Mouse (Mus musculus): Measurements from ENCODE around the gene Selenbp2. TPM values are rescaled to one million over a fixed set of nuclear protein-coding genes. Genes with fewer than 3 reads are reported as not detected.
"Not testable (repeated sequence)": the region's sequence is repeated elsewhere in the genome, so short reads cannot be mapped to it uniquely, and the experiment has no call there.

Gene Selenbp2
- polyA plus RNA-seq, 2 experiments = 0.47 to 1.2 TPM

DNA sequence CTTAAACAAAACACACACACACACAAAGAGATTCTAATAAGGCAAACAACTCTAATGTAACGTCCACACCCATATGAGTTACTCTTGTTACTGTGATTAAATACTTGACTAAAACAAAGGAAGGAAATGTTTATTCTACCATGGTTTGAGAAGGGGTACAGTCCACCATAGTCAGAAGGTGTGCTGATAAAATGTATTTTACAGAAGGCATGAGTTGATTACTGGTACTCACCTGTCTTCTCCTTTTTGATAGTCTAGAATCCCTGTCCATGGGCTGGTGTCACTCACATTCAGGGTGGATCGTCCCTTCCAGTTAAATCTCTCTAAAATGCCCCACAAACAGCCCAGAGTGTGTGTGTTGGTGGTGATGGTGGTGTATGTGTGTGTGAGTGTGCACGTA lies 9.5 kb downstream of the Selenbp2 start:
- H3K27ac ChIP-seq (replicated peaks; ENCODE audit: low read depth, low read length) = no peak overlapping the region
- H3K36me3 ChIP-seq (ENCODE audit: control insufficient read depth, insufficient read depth, low read length) = no peaks in the 10 kb centered on the region
- H3K9me3 ChIP-seq (ENCODE audit: control insufficient read depth, low read length) = no peaks in the 10 kb centered on the region
- no peaks in the 10 kb centered on the region for H3K27me3 ChIP-seq (ENCODE audit: control insufficient read depth, insufficient read depth, low read length)
- H3K4me2 ChIP-seq (replicated peaks; ENCODE audit: low read depth, low read length, severe bottlenecking) = no peak overlapping the region
- TF ChIP-seq POLR2A (IDR thresholded peaks at IDR 0.05; ENCODE audit: borderline replicate concordance, extremely low read depth, insufficient read depth, insufficient read length) = no peak
- H3K4me1 ChIP-seq (ENCODE audit: control insufficient read depth, insufficient read depth, low read length) = no peaks in the 10 kb centered on the region
- WGBS = 80% methylated on average over 3 of the region's 3 CpGs
- H3K4me3 ChIP-seq (replicated peaks; ENCODE audit: low read length) = no peak overlapping the region
- no peak for DNase-seq (ENCODE audit: low spot score)
- ATAC-seq (ENCODE audit: low FRiP score, low read depth) = no peak
- H3K9ac ChIP-seq (ENCODE audit: low read depth, low read length, severe bottlenecking) = no peak overlapping the region

DNA sequence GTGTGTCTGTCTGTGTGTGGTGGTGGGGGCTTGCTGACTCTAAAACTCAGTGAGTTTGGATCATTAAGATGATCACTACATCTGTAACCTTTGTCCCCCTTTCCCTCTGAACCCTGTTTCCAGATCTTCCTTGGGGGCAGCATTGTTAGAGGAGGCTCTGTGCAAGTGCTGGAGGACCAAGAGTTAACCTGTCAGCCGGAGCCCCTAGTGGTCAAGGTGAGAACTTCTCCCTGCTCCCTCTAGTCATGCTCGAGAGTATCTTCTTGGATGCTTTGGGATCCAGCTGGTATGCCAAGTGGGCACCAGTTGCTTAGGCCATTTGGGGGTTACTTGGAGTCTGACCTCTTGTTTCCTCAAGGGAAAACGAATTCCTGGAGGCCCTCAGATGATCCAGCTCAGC lies 10.0 kb downstream of the Selenbp2 start:
- H3K4me1 ChIP-seq (ENCODE audit: control insufficient read depth, insufficient read depth, low read length); DNase-seq (ENCODE audit: low spot score); H3K9ac ChIP-seq (ENCODE audit: low read depth, low read length, severe bottlenecking); H3K9me3 ChIP-seq (ENCODE audit: control insufficient read depth, low read length); H3K27ac ChIP-seq (replicated peaks; ENCODE audit: low read depth, low read length); H3K36me3 ChIP-seq (ENCODE audit: control insufficient read depth, insufficient read depth, low read length); H3K27me3 ChIP-seq (ENCODE audit: control insufficient read depth, insufficient read depth, low read length); H3K4me3 ChIP-seq (replicated peaks; ENCODE audit: low read length); H3K4me2 ChIP-seq (replicated peaks; ENCODE audit: low read depth, low read length, severe bottlenecking); ATAC-seq (ENCODE audit: low FRiP score, low read depth): not testable (repeated sequence)
- WGBS = 6% methylated on average over 2 of the region's 3 CpGs

DNA sequence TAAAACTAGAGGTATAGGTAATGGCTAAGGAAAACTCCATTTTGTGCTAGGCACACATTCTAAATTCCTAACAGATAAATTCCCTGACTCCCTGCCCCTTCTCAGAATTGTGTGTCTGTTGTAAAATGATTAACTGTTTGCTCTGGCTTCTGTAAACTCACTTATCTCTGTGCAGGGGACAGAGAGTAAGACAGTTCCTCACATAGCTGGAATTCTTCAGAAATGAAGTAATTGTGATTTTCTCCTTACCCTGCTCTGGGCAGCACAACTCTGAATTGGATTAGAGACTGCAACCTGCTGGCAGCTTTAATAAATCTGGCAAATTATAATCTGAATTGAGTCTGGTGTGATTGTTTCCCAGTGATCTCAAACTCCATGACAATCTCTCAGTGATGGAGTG lies 17.2 kb downstream of the Selenbp2 start:
- H3K4me1 ChIP-seq (ENCODE audit: control insufficient read depth, insufficient read depth, low read length); H3K9ac ChIP-seq (ENCODE audit: low read depth, low read length, severe bottlenecking); H3K27me3 ChIP-seq (ENCODE audit: control insufficient read depth, insufficient read depth, low read length); H3K36me3 ChIP-seq (ENCODE audit: control insufficient read depth, insufficient read depth, low read length); ATAC-seq (ENCODE audit: low FRiP score, low read depth); DNase-seq (ENCODE audit: low spot score); H3K27ac ChIP-seq (replicated peaks; ENCODE audit: low read depth, low read length); H3K4me2 ChIP-seq (replicated peaks; ENCODE audit: low read depth, low read length, severe bottlenecking); H3K4me3 ChIP-seq (replicated peaks; ENCODE audit: low read length); H3K9me3 ChIP-seq (ENCODE audit: control insufficient read depth, low read length): not testable (repeated sequence)

DNA sequence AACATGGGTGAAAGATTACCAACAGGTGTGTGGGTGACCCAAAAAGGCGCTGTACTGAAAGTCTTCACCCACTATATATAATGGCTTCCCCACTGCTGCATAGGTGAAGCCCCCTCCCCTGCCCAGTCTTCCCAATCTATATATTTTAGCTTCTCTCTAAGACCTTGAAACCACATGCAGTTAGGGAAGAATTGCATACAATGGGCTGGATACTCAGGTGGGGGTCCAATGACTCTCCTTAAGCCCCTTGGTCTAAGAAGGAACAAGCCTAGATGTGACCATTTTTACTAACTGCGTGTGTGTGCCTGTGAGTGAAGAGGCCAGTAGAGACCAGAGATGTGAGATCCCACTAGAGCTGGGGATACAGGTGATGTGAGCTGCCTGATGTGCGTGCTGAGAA lies 20.1 kb downstream of the Selenbp2 start:
- not testable (repeated sequence) for H3K27ac ChIP-seq (replicated peaks; ENCODE audit: low read depth, low read length); H3K4me2 ChIP-seq (replicated peaks; ENCODE audit: low read depth, low read length, severe bottlenecking); H3K4me3 ChIP-seq (replicated peaks; ENCODE audit: low read length); H3K9me3 ChIP-seq (ENCODE audit: control insufficient read depth, low read length); H3K36me3 ChIP-seq (ENCODE audit: control insufficient read depth, insufficient read depth, low read length); H3K4me1 ChIP-seq (ENCODE audit: control insufficient read depth, insufficient read depth, low read length); H3K9ac ChIP-seq (ENCODE audit: low read depth, low read length, severe bottlenecking); DNase-seq (ENCODE audit: low spot score); ATAC-seq (ENCODE audit: low FRiP score, low read depth); H3K27me3 ChIP-seq (ENCODE audit: control insufficient read depth, insufficient read depth, low read length)
- WGBS = 80% methylated on average over 3 of the region's 3 CpGs

DNA sequence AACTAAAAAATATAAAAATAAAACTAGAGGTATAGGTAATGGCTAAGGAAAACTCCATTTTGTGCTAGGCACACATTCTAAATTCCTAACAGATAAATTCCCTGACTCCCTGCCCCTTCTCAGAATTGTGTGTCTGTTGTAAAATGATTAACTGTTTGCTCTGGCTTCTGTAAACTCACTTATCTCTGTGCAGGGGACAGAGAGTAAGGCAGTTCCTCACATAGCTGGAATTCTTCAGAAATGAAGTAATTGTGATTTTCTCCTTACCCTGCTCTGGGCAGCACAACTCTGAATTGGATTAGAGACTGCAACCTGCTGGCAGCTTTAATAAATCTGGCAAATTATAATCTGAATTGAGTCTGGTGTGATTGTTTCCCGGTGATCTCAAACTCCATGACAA lies 24.9 kb downstream of the Selenbp2 start:
- H3K27me3 ChIP-seq (ENCODE audit: control insufficient read depth, insufficient read depth, low read length); H3K4me1 ChIP-seq (ENCODE audit: control insufficient read depth, insufficient read depth, low read length); H3K4me2 ChIP-seq (replicated peaks; ENCODE audit: low read depth, low read length, severe bottlenecking); H3K27ac ChIP-seq (replicated peaks; ENCODE audit: low read depth, low read length); H3K9ac ChIP-seq (ENCODE audit: low read depth, low read length, severe bottlenecking); H3K36me3 ChIP-seq (ENCODE audit: control insufficient read depth, insufficient read depth, low read length); DNase-seq (ENCODE audit: low spot score); ATAC-seq (ENCODE audit: low FRiP score, low read depth); H3K9me3 ChIP-seq (ENCODE audit: control insufficient read depth, low read length); H3K4me3 ChIP-seq (replicated peaks; ENCODE audit: low read length): not testable (repeated sequence)
- 63% methylated on average over 1 of the region's 1 CpGs for WGBS

DNA sequence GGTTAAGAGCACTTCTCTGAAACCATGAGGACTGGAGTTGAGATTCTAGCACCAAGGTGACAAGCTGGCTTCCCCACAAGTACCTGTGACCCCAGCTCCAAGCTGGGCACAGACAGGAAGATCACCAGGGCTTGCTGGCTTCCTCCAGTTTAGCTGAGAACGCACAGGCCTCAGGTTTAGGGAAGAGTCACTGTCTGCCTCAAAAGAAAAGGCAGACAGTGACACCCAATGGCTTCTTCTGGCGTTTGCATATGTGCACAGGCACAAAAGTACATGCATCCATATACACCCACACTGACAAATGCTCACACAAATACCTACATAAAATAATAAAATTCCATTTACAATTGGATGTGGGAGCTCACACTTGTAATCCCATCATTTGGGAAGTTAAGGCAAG lies 30.3 kb downstream of the Selenbp2 start:
- not testable (repeated sequence) for H3K4me1 ChIP-seq (ENCODE audit: control insufficient read depth, insufficient read depth, low read length); H3K36me3 ChIP-seq (ENCODE audit: control insufficient read depth, insufficient read depth, low read length); H3K4me2 ChIP-seq (replicated peaks; ENCODE audit: low read depth, low read length, severe bottlenecking); H3K9me3 ChIP-seq (ENCODE audit: control insufficient read depth, low read length); H3K27me3 ChIP-seq (ENCODE audit: control insufficient read depth, insufficient read depth, low read length); H3K9ac ChIP-seq (ENCODE audit: low read depth, low read length, severe bottlenecking); DNase-seq (ENCODE audit: low spot score); H3K4me3 ChIP-seq (replicated peaks; ENCODE audit: low read length); ATAC-seq (ENCODE audit: low FRiP score, low read depth); H3K27ac ChIP-seq (replicated peaks; ENCODE audit: low read depth, low read length)
- 40% methylated on average over 2 of the region's 2 CpGs for WGBS

Measured in limb, embryonic 14.5 days (tissue).